Comparison of ENCODE assay signal across 8 mouse cellular contexts in the genomic region with DNA sequence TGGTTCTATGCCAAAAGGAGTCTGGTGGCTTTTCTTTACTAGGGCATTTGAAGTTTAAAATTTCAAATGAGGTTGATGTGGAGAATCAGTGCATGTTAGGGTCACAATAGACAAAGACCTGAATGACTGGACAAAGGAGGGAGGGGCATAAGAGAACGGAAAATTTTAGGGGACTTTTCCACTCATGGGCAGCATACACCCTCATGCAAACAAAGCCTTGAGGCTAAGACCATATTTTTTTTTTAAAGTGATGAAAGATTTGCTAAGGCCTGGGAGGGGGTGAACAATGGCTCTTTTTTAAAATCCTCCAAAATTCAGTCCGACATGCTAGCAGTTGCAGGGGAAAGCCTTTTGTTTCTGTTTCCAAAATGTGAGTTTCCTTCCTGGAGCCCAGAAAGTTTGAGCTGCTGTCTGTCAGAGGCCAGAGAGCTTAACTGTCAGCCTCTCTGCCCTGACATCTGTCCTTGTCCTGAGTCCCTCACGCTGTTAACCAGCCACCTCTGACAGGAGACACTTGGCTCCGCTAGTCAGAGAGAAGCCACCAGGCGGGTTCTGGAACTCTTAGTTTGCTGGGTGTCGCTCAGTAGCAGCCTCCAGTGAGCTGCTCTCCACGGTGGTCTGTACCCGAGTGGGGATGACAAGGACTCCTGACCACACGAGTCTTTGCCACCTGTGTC.
DNase-seq lines count a peak whose midpoint lies in the region; ATAC-seq and TF ChIP-seq lines count a peak whose summit lies in the region.

No protein-coding gene starts in this region.

- no peak overlapping the region for H3K9ac ChIP-seq in lung, postnatal 0 days (replicated peaks; ENCODE audit: low read depth)
- H3K9ac ChIP-seq in stomach, embryonic 16.5 days (ENCODE audit: low read length) = peak overlapping the region; percentile 41; the same call in 1 of the 2 replicates

- no peak overlapping the region for H3K4me2 ChIP-seq in lung, postnatal 0 days (replicated peaks; ENCODE audit: low read depth, low read length)
- no peak overlapping the region for H3K4me2 ChIP-seq in stomach, embryonic 16.5 days (ENCODE audit: low read depth, low read length)

- TF ChIP-seq CTCF in lung, postnatal 0 days (IDR thresholded peaks at IDR 0.05) = peak; percentile 43

- no peaks in the 10 kb centered on the region for H3K9me3 ChIP-seq in lung, postnatal 0 days (ENCODE audit: low read length)
- no peaks in the 10 kb centered on the region for H3K9me3 ChIP-seq in stomach, embryonic 16.5 days (replicated peaks; ENCODE audit: control insufficient read depth, low read length)

- H3K27me3 ChIP-seq in lung, postnatal 0 days (replicated peaks; ENCODE audit: insufficient read depth, low read length) = no peaks in the 10 kb centered on the region
- no peaks in the 10 kb centered on the region for H3K27me3 ChIP-seq in stomach, embryonic 16.5 days (ENCODE audit: control insufficient read depth, insufficient read depth, low read length)

- peaks cover 10% of the 10 kb centered on the region; the same call in 1 of the 2 replicates for H3K4me1 ChIP-seq in lung, postnatal 0 days (ENCODE audit: insufficient read depth, low read depth, low read length)
- peaks cover 4% of the 10 kb centered on the region for H3K4me1 ChIP-seq in stomach, embryonic 16.5 days (ENCODE audit: control insufficient read depth, insufficient read depth, low read length)

- 9% methylated on average over 9 of the region's 9 CpGs for WGBS in lung, postnatal 0 days
- 32% methylated on average over 9 of the region's 9 CpGs for WGBS in stomach, embryonic 16.5 days

- DNase-seq in testis, postnatal 10 days (ENCODE audit: low spot score) = peak; percentile 63
- no peak for DNase-seq in testis, postnatal 14 days (ENCODE audit: low spot score)
- DNase-seq in embryo, embryonic 11 days = peak; percentile 45
- DNase-seq in heart, postnatal 10 days = peak; percentile 75 to 79
- peak; percentile 64 to 68 for DNase-seq in layer of hippocampus, postnatal 10 days (ENCODE audit: low spot score in 2 of 2)
- DNase-seq in lung, postnatal 0 days (ENCODE audit: low spot score) = peak; percentile 54

- H3K4me3 ChIP-seq in lung, postnatal 0 days (ENCODE audit: low read depth, low read length) = no peak overlapping the region
- H3K4me3 ChIP-seq in stomach, embryonic 16.5 days (replicated peaks; ENCODE audit: low read length) = no peak overlapping the region

- no peaks in the 10 kb centered on the region for H3K36me3 ChIP-seq in lung, postnatal 0 days (ENCODE audit: insufficient read depth, low read length)
- H3K36me3 ChIP-seq in stomach, embryonic 16.5 days (ENCODE audit: control insufficient read depth, insufficient read depth, low read length) = no peaks in the 10 kb centered on the region

- no peak overlapping the region; the same call in 1 of the 2 replicates for H3K27ac ChIP-seq in lung, postnatal 0 days (ENCODE audit: low read length)
- H3K27ac ChIP-seq in stomach, embryonic 16.5 days (ENCODE audit: low read length) = no peak overlapping the region

- ATAC-seq in lung, postnatal 0 days = peak; percentile 40
- ATAC-seq in stomach, embryonic 16.5 days (ENCODE audit: insufficient read depth, low FRiP score) = no peak
- ATAC-seq in erythroblast, adult 5-6 weeks (replicated peaks; ENCODE audit: low FRiP score, poor library complexity, severe bottlenecking) = no peak

- TF ChIP-seq EP300 in lung, postnatal 0 days (IDR thresholded peaks at IDR 0.05) = no peak

- intact Hi-C loops in heart, postnatal 10 days (cut with DNase I) = loop anchor here (5.0 kb wide), 1 partner anchor 138 kb away; no protein-coding TSS in a partner anchor
